Mouse (Mus musculus) kidney, embryonic 16.5 days (tissue): Measurements from ENCODE around the gene Fbxl19. TPM values are rescaled to one million over a fixed set of nuclear protein-coding genes. Genes with fewer than 3 reads are reported as not detected.
"Not testable (repeated sequence)": the region's sequence is repeated elsewhere in the genome, so short reads cannot be mapped to it uniquely, and the experiment has no call there.

Experiments
- ATAC-seq: fragments of 200-750 bp; cut with Nextera tagmentation; 2 replicates; pipeline ENCODE4 v1.8.0; 2017; ENCODE audit warnings: moderate TSS enrichment; ENCODE audit not compliant: low FRiP score, low TSS enrichment
- H3K27ac ChIP-seq: fragments of 300-500 bp; sonication (generic); 2 replicates; pipeline ENCODE4 v1.5.1; 2014; ENCODE audit warnings: low read length
- H3K27me3 ChIP-seq: fragments of 300-500 bp; sonication (generic); 2 replicates; pipeline ENCODE4 v1.6.1; 2014; ENCODE audit warnings: low read length, control low read depth, mixed read lengths; ENCODE audit not compliant: insufficient read depth
- H3K36me3 ChIP-seq: fragments of 300-500 bp; sonication (generic); 2 replicates; pipeline ENCODE4 v1.6.1; 2014; ENCODE audit warnings: low read length, control low read depth, mixed read lengths; ENCODE audit not compliant: insufficient read depth
- H3K4me1 ChIP-seq: fragments of 300-500 bp; sonication (generic); 2 replicates; pipeline ENCODE4 v1.6.1; 2014; ENCODE audit warnings: low read length, control low read depth, mixed read lengths; ENCODE audit not compliant: insufficient read depth
- H3K4me2 ChIP-seq: fragments of 300-500 bp; sonication (generic); replicated peaks from 2 replicates; pipeline ENCODE4 v1.6.1; 2014; ENCODE audit warnings: low read depth, low read length
- H3K4me3 ChIP-seq: fragments of 300-500 bp; sonication (generic); 2 replicates; pipeline ENCODE4 v1.5.1; 2014; ENCODE audit warnings: mild to moderate bottlenecking, low read length
- H3K9ac ChIP-seq: fragments of 300-500 bp; sonication (generic); replicated peaks from 2 replicates; pipeline ENCODE4 v1.6.1; 2014; ENCODE audit warnings: low read length
- H3K9me3 ChIP-seq: fragments of 300-500 bp; sonication (generic); 2 replicates; pipeline ENCODE4 v1.6.1; 2016; ENCODE audit warnings: low read length, control low read depth
- WGBS: fragments of 180-500 bp; shearing (Covaris S2); extraction: QIAGEN DNeasy Blood & Tissue Kit; methylation state at CpG from one replicate; pipeline ENCODE4 v1.1.7; 2014; 5-methylcytosine and 5-hydroxymethylcytosine counted together
- polyA plus RNA-seq: library from polyadenylated mRNA; unstranded; fragments of >200 nt; fragmentation: Nextera tagmentation; extraction: Ambion mirVana; gene quantifications from 2 replicates; pipeline ENCODE4 v1.2.1, GENCODE M21; 2015

The Fbxl19 gene
- polyA plus RNA-seq, 1 experiment from 2014 or later: 5.4 TPM

DNA sequence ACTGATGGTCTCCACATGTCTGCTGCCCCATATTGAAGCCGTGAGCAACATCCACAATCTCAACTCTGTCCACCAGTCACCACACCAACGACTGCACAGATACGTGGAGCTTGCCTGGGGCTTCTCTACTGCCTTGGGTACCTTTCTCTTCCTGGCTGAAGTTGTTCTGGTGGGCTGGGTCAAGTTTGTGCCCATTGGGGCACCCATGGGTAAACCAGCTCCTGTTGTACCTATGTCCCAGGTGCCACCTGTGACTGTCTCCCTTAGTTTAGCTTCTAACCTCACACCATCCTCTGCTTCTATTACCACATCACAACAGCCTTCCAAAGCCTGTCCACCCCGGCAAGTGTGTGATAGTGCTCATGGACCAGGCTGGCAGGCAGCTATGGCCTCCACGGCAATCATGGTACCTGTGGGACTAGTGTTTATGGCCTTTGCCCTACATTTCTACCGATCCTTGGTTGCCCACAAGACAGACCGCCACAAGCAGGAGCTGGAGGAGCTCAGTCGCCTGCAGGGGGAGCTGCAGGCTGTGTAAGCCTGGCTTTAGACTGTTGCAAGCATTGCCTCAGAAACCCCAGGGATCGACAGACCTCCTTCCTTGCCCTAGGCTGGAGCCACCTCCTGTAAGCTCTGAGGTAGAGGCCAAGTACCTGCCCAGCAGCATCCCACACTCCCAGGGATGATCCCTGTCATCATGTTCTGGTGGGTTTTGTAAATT lies 29.5 kb downstream of the Fbxl19 start:
- Histone ChIP-seq H3K9ac (no peak overlapping the region), H3K4me3 (no peak overlapping the region), H3K9me3 (no peaks in the 10 kb centered on the region), H3K4me1 (peaks cover 24% of the 10 kb centered on the region), H3K27me3 (no peaks in the 10 kb centered on the region), H3K36me3 (peaks cover 5% of the 10 kb centered on the region; the same call in 1 of the 2 replicates), H3K27ac (no peak overlapping the region), H3K4me2 (no peak overlapping the region)
- 37% methylated on average over 9 of the region's 9 CpGs for WGBS
- no peak for ATAC-seq

DNA sequence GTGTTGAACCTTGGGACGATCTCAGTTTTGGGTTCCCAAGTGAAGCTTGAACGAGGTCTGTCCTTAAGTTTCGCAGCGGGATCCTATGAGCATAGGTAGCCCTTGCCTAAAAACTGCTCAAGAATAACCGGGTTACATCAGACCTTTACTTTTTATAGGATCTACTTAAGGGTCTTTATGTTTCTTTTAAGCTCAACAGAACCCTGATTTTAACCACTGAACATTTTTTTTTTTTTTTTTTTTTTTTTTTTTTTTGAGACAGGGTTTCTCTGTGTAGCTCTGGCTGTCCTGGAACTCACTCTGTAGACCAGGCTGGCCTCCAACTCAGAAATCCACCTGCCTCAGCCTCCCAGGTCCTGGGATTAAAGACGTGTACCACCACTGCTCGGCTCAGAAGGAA lies 31.5 kb downstream of the Fbxl19 start:
- peak overlapping the region; percentile 100 for H3K27ac ChIP-seq
- H3K27me3 ChIP-seq: not testable (repeated sequence)

GRCm38 (mm10) chr7:127776426-127776825 lies 32.1 kb downstream of the Fbxl19 start, which contains the start of gene Setd1a:
Gene Setd1a, plus strand, starts transcription at chr7:127776670.
- H3K27ac ChIP-seq: peak within 1 kb of the TSS; percentile 100
- 0% methylated on average over 23 of the region's 23 CpGs for whole genome bisulfite sequencing
- peaks cover 23% of the 10 kb centered on the region for H3K36me3 ChIP-seq
- peak within 1 kb of the TSS; percentile 76 for H3K4me2 ChIP-seq
- H3K4me3 ChIP-seq: peak within 1 kb of the TSS; percentile 88
- H3K9ac ChIP-seq: peak within 1 kb of the TSS; percentile 92
- ATAC-seq: peak; percentile 64
- H3K9me3 ChIP-seq: no peaks in the 10 kb centered on the region
- H3K27me3 ChIP-seq: no peaks in the 10 kb centered on the region
- peaks cover 10% of the 10 kb centered on the region for H3K4me1 ChIP-seq

More for the DNA sequence above, 31.5 kb downstream of the Fbxl19 start:
- Histone ChIP-seq H3K9ac (peak overlapping the region; percentile 92), H3K4me2 (peak overlapping the region; percentile 76), H3K36me3 (peaks cover 17% of the 10 kb centered on the region), H3K4me3 (peak overlapping the region; percentile 88), H3K4me1 (peaks cover 16% of the 10 kb centered on the region)
- WGBS: 74% methylated on average over 7 of the region's 7 CpGs
- not testable (repeated sequence) for H3K9me3 ChIP-seq, ATAC-seq

DNA sequence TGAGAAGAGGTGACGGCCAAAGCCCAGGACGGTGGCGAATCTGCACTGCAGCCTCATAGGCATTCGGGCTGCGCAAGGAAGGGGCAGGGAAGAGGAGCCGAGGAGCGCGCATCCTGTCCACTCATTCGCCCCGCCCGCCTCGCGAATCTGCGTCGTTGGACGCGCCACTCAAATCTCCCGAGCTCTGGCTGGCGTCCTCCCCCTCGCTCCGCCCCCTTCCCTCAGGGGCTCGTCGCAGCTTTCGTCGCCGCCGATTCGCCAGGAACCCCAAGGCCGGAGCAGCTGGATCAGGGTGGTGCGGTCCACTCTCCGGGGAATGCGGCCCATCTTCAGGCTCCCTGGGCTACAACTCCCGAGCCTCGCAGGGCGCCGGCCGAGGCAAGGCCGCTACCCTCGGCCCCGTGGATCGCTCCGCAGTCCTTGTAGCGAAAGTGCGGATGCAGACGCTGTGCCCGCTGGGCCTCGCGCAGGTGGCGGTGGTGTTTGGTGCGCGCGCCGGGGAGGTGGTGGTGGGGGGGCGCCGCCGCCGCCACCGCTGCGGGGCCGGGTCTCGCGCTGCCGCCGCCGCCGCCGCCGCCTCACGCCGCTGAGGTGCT lies 32.6 kb downstream of the Fbxl19 start:
- H3K4me3 ChIP-seq: peak overlapping the region; percentile 88
- H3K36me3 ChIP-seq: peaks cover 26% of the 10 kb centered on the region
- peak overlapping the region; percentile 76 for H3K4me2 ChIP-seq
- peak; percentile 93 for ATAC-seq
- WGBS: under 1% methylated on average over 69 of the region's 70 CpGs
- H3K4me1 ChIP-seq: peaks cover 10% of the 10 kb centered on the region
- H3K27ac ChIP-seq: peak overlapping the region; percentile 100
- peak overlapping the region; percentile 92 for H3K9ac ChIP-seq
- no peaks in the 10 kb centered on the region for H3K27me3 ChIP-seq
- H3K9me3 ChIP-seq: no peaks in the 10 kb centered on the region

GRCm38 (mm10) chr7:127777474-127778266 lies 33.3 kb downstream of the Fbxl19 start:
- 2% methylated on average over 52 of the region's 66 CpGs for WGBS
- no peaks in the 10 kb centered on the region for H3K9me3 ChIP-seq
- peak overlapping the region; percentile 92 for H3K9ac ChIP-seq
- H3K27ac ChIP-seq: peak overlapping the region; percentile 100
- no peaks in the 10 kb centered on the region for H3K27me3 ChIP-seq
- peaks cover 32% of the 10 kb centered on the region for H3K36me3 ChIP-seq
- H3K4me3 ChIP-seq: peak overlapping the region; percentile 88
- peak overlapping the region; percentile 76 for H3K4me2 ChIP-seq
- ATAC-seq: peak; percentile 64
- H3K4me1 ChIP-seq: peaks cover 10% of the 10 kb centered on the region

DNA sequence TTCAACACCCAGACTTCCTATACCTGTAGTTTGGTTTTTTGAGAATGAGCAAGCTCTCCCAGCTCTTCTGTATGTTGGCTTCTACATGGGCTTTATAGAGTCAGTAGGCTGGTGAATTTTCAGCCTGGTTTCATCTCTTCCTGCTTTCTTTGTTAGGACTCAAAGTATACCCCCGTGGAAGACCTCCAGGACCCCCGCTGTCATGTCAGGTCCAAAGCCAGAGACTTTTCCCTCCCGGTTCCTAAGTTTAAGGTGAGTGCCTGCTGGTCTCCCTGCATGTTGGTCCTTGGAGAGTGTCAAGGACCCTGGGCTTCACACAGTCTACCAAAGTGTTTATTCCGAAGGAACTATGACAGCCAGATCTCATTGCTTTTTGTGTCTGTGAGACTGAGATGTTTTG lies 34.0 kb downstream of the Fbxl19 start:
- WGBS: 83% methylated on average over 4 of the region's 4 CpGs
- no peaks in the 10 kb centered on the region for H3K27me3 ChIP-seq
- H3K9me3 ChIP-seq: no peaks in the 10 kb centered on the region
- ATAC-seq: no peak
- H3K4me2 ChIP-seq: peak overlapping the region; percentile 76
- peaks cover 33% of the 10 kb centered on the region for H3K36me3 ChIP-seq
- peak overlapping the region; percentile 92 for H3K9ac ChIP-seq
- H3K4me3 ChIP-seq: peak overlapping the region; percentile 88
- peaks cover 10% of the 10 kb centered on the region for H3K4me1 ChIP-seq
- H3K27ac ChIP-seq: no peak overlapping the region

DNA sequence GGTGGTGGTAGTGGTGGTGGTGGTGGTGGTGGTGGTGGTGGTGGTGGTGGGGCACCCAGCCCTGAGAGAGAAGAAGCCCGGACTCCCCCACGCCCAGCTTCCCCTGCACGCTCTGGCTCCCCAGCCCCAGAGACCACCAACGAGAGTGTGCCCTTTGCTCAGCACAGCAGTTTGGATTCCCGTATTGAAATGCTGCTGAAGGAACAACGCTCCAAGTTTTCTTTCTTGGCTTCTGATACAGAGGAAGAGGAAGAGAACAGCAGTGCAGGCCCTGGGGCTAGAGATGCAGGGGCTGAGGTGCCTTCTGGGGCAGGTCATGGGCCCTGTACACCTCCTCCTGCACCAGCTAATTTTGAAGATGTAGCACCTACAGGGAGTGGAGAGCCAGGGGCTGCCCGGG lies 41.0 kb downstream of the Fbxl19 start, which contains the start of gene Gm49388:
Gene Gm49388, plus strand, starts transcription at position 301 of the 400 bp plus-strand sequence.
- no peaks in the 10 kb centered on the region for H3K4me1 ChIP-seq
- no peak within 1 kb of the TSS for H3K4me3 ChIP-seq
- no peaks in the 10 kb centered on the region for H3K9me3 ChIP-seq
- ATAC-seq: no peak; the same call in 1 of the 2 replicates
- no peaks in the 10 kb centered on the region for H3K27me3 ChIP-seq
- WGBS: 93% methylated on average over 7 of the region's 7 CpGs
- H3K27ac ChIP-seq: no peak within 1 kb of the TSS
- H3K36me3 ChIP-seq: peaks cover 81% of the 10 kb centered on the region
- no peak within 1 kb of the TSS for H3K9ac ChIP-seq
- H3K4me2 ChIP-seq: no peak within 1 kb of the TSS

- WGBS: 90% methylated on average over 23 of the region's 23 CpGs
Observed at GRCm38 (mm10) chr7:127797076-127797845, 52.9 kb downstream of the Fbxl19 start.

DNA sequence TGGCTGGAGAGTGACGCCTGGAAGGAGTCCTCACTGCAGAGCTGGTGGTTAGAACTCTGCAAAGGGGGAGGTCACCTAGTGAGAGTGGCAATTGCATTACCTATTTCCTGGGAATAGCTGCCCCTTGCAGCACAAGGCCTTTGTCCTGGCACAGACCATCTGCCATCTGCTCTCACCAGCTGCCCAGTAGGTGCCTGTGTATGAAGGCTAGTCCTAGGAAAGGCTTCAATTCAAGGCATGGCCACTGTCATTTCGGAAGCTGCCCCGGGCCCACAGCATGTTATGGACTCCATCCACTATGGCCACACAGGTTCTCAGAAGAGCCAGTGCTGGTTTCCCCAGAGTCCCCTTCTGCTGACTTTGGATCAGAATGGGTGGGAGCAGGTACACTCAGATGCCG lies 54.2 kb downstream of the Fbxl19 start:
- no peak for ATAC-seq
- WGBS: 92% methylated on average over 4 of the region's 4 CpGs
- H3K4me2 ChIP-seq: no peak overlapping the region
- no peak overlapping the region for H3K27ac ChIP-seq
- H3K4me3 ChIP-seq: no peak overlapping the region
- no peaks in the 10 kb centered on the region for H3K9me3 ChIP-seq
- no peaks in the 10 kb centered on the region for H3K27me3 ChIP-seq
- H3K9ac ChIP-seq: no peak overlapping the region
- peaks cover 10% of the 10 kb centered on the region for H3K4me1 ChIP-seq
- H3K36me3 ChIP-seq: peaks cover 61% of the 10 kb centered on the region

More at GRCm38 (mm10) chr7:127797076-127797845, 52.9 kb downstream of the Fbxl19 start:
- no peak overlapping the region for H3K27ac ChIP-seq
- H3K27me3 ChIP-seq: no peaks in the 10 kb centered on the region
- no peak overlapping the region for H3K4me2 ChIP-seq
- no peak overlapping the region for H3K9ac ChIP-seq
- H3K4me3 ChIP-seq: no peak overlapping the region
- peaks cover 10% of the 10 kb centered on the region for H3K4me1 ChIP-seq
- H3K9me3 ChIP-seq: no peaks in the 10 kb centered on the region
- no peak for ATAC-seq
- peaks cover 66% of the 10 kb centered on the region for H3K36me3 ChIP-seq
